Mouse (Mus musculus) heart, postnatal 0 days (tissue): Measurements from ENCODE around the gene Raver2. TPM values are rescaled to one million over a fixed set of nuclear protein-coding genes. Genes with fewer than 3 reads are reported as not detected.

Source experiments
- ATAC-seq: fragments of 200-750 bp; cut with Nextera tagmentation; 2 replicates; pipeline ENCODE4 v1.8.0; 2017; ENCODE audit warnings: low read depth, moderate number of reproducible peaks, moderate library complexity; ENCODE audit not compliant: insufficient read depth
- DNase-seq: peaks from one replicate; pipeline ENCODE4 v3.0.0-alpha.2; 2016; ENCODE audit warnings: low spot score
- H3K27ac ChIP-seq: fragments of 300-500 bp; sonication (generic); 2 replicates; pipeline ENCODE4 v1.5.1; 2014; ENCODE audit warnings: low read depth, mild to moderate bottlenecking
- H3K27me3 ChIP-seq: fragments of 300-500 bp; sonication (generic); 2 replicates; pipeline ENCODE4 v1.6.1; 2014; ENCODE audit warnings: low read length, mixed read lengths; ENCODE audit not compliant: control insufficient read depth, insufficient read depth
- H3K36me3 ChIP-seq: fragments of 300-500 bp; sonication (generic); replicated peaks from 2 replicates; pipeline ENCODE4 v1.6.1; 2014; ENCODE audit warnings: low read length, mixed read lengths; ENCODE audit not compliant: control insufficient read depth, insufficient read depth
- H3K4me1 ChIP-seq: fragments of 300-500 bp; sonication (generic); 2 replicates; pipeline ENCODE4 v1.6.1; 2014; ENCODE audit warnings: antibody characterized with exemption; ENCODE audit not compliant: control insufficient read depth, insufficient read depth
- H3K4me2 ChIP-seq: fragments of 300-500 bp; sonication (generic); 2 replicates; pipeline ENCODE4 v1.6.1; 2014; ENCODE audit warnings: low read depth, mild to moderate bottlenecking, low read length, moderate library complexity
- H3K4me3 ChIP-seq: fragments of 300-500 bp; sonication (generic); 2 replicates; pipeline ENCODE4 v1.5.1; 2014; ENCODE audit warnings: low read depth, low read length
- H3K9ac ChIP-seq: fragments of 300-500 bp; sonication (generic); replicated peaks from 2 replicates; pipeline ENCODE4 v1.6.1; 2014; ENCODE audit warnings: low read depth, low read length, mixed read lengths
- H3K9me3 ChIP-seq: fragments of 300-500 bp; sonication (generic); replicated peaks from 2 replicates; pipeline ENCODE4 v1.6.1; 2016; ENCODE audit warnings: low read length; ENCODE audit not compliant: control insufficient read depth
- CTCF ChIP-seq: IDR thresholded peaks from 2 replicates; pipeline ENCODE4 v1.5.1; 2016; ENCODE audit warnings: antibody characterized with exemption, control low read depth, low read depth
- EP300 ChIP-seq: IDR thresholded peaks from 2 replicates; pipeline ENCODE4 v1.6.1; 2016; ENCODE audit warnings: antibody characterized with exemption, low read depth
- WGBS: fragments of 180-500 bp; shearing (Covaris S2); extraction: QIAGEN DNeasy Blood & Tissue Kit; methylation state at CpG from one replicate; pipeline ENCODE4 v1.1.7; 2014; 5-methylcytosine and 5-hydroxymethylcytosine counted together
- polyA plus RNA-seq: library from polyadenylated mRNA; unstranded; fragments of >200 nt; fragmentation: Nextera tagmentation; extraction: Ambion mirVana; gene quantifications from 2 replicates; pipeline ENCODE4 v1.2.1, GENCODE M21; 2015
- total RNA-seq: library from RNA; depleted of rRNA; stranded (reverse); fragments of >200 nt; gene quantifications from 2 replicates; pipeline ENCODE4 v1.2.3, GENCODE M21; 2014; ENCODE audit warnings: low replicate concordance

The Raver2 gene
- total and polyA plus RNA-seq, 2 experiments from 2014 or later, result 1.7 to 4.0 TPM

GRCm38 (mm10) chr4:101155541-101155940, 86.8 kb downstream of the Raver2 start:
- Histone ChIP-seq H3K4me3 (no peak overlapping the region), H3K9ac (no peak overlapping the region), H3K36me3 (peaks cover 88% of the 10 kb centered on the region), H3K9me3 (no peaks in the 10 kb centered on the region), H3K27ac (no peak overlapping the region), H3K4me1 (no peaks in the 10 kb centered on the region), H3K4me2 (no peak overlapping the region), H3K27me3 (no peaks in the 10 kb centered on the region)
- ATAC-seq (peak; percentile 78), DNase-seq (peak; percentile 36)
- TF ChIP-seq EP300 (no peak), CTCF (no peak)
- 37% methylated on average over 4 of the region's 4 CpGs for WGBS

DNA sequence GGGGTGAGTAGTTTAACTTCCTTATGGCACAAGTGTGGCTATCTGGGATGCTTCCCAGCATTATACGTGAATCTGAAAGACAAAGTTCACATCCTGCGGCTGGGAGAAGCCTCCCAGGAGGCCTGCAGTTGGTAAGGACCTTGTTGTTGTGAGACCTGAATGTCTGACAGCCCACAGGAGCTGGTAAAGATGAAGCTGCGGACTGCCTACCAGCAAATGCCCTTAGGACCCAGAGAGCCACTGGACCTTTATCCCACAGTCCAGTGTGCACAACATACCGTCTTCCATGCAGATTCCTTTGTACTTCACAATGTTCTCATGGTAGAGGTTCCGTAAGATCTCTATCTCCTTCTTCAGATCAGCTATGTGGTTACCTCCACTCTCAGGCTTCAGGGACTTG, 88.7 kb downstream of the Raver2 start:
- no peak for ATAC-seq
- no peak for DNase-seq
- no peak overlapping the region for H3K9ac ChIP-seq
- no peaks in the 10 kb centered on the region for H3K4me1 ChIP-seq
- H3K9me3 ChIP-seq, result no peaks in the 10 kb centered on the region
- H3K36me3 ChIP-seq, result peaks cover 85% of the 10 kb centered on the region
- H3K4me2 ChIP-seq, result no peak overlapping the region
- no peak overlapping the region for H3K4me3 ChIP-seq
- TF ChIP-seq EP300, result no peak
- TF ChIP-seq CTCF, result no peak
- no peak overlapping the region for H3K27ac ChIP-seq
- 91% methylated on average over 5 of the region's 5 CpGs for WGBS
- H3K27me3 ChIP-seq, result no peaks in the 10 kb centered on the region

DNA sequence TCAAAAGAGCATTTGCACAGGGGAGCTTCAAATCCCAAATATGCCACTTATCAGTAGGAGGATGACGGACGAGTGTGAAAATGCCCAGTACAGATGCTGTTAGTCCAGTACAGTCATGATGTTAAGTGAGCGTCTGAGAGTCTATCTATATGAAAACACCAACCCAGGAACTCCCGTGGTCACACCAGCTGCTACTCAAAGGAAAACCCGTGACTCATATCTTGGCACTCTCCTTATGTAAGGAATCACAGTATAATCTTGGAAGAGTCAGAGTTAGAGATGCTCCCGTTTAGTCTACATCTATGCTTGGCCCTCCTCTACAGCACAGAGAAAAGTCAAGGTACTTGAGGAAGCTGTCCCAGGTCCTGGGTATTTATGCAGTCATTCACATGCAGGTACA, 89.5 kb downstream of the Raver2 start:
- WGBS, result 59% methylated on average over 6 of the region's 6 CpGs
- H3K4me1 ChIP-seq, result no peaks in the 10 kb centered on the region
- no peak overlapping the region for H3K4me3 ChIP-seq
- ATAC-seq (no peak), DNase-seq (no peak)
- H3K9me3 ChIP-seq, result no peaks in the 10 kb centered on the region
- no peak overlapping the region for H3K4me2 ChIP-seq
- no peak overlapping the region for H3K27ac ChIP-seq
- no peaks in the 10 kb centered on the region for H3K27me3 ChIP-seq
- H3K9ac ChIP-seq, result no peak overlapping the region
- TF ChIP-seq CTCF (no peak), EP300 (no peak)
- H3K36me3 ChIP-seq, result peaks cover 86% of the 10 kb centered on the region

DNA sequence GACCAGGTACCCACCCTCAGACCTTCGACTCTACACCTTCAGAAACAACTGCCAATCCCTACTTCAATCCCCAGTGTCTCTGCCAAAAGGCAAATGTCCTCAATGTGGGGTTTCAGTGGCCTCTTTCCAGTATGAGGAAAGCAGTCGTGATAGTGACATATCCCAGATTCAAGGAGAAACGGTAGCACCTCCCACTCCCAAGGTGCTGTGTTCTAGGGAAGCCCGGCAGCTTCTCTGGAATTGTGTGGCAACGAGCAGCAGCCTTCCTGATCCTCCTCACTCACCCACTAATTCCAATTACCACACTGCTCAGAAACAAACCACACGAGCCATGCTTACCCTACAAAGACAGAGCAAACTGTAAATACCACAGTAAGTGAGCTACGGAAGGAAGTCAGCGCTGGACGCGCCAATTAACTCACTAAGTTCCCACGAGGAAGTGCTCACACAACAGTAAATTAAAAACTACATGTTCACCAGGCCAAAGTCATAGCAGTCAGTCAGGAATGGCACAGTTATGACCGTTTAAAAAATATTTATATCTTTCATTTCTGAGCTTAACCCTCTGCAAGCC, 90.5 kb downstream of the Raver2 start:
- no peak overlapping the region for H3K9ac ChIP-seq
- H3K36me3 ChIP-seq, result peaks cover 90% of the 10 kb centered on the region
- no peak overlapping the region for H3K4me2 ChIP-seq
- 65% methylated on average over 12 of the region's 12 CpGs for WGBS
- H3K4me1 ChIP-seq, result no peaks in the 10 kb centered on the region
- no peaks in the 10 kb centered on the region for H3K9me3 ChIP-seq
- H3K27ac ChIP-seq, result no peak overlapping the region
- DNase-seq (no peak), ATAC-seq (no peak)
- H3K27me3 ChIP-seq, result no peaks in the 10 kb centered on the region
- no peak overlapping the region for H3K4me3 ChIP-seq
- TF ChIP-seq CTCF, result no peak
- no peak for TF ChIP-seq EP300

DNA sequence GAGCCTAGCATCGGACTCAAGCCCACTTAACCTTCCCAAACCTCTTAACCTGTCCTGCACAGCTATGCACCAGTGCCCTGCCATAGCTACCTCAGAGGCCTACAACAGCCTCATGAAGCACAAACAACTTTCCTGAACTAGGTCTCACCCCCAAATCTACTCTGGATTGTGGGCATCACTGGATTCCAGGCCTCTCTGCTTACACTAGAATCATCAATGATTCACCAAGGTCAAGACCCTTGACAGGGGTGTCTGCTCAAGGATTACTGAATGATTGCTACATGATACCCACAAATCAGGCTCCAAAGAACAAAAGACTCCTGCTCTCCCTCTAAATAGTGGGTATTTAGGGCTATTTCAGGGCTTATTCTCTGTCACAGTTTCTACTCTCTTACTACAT, 92.0 kb downstream of the Raver2 start:
- Histone ChIP-seq H3K27me3 (no peaks in the 10 kb centered on the region), H3K36me3 (peaks cover 86% of the 10 kb centered on the region), H3K9me3 (no peaks in the 10 kb centered on the region), H3K4me1 (no peaks in the 10 kb centered on the region), H3K9ac (no peak overlapping the region), H3K4me3 (no peak overlapping the region), H3K27ac (no peak overlapping the region), H3K4me2 (no peak overlapping the region)
- no peak for TF ChIP-seq EP300
- TF ChIP-seq CTCF, result no peak
- DNase-seq, result no peak
- 87% methylated on average over 1 of the region's 1 CpGs for WGBS
- ATAC-seq, result no peak

DNA sequence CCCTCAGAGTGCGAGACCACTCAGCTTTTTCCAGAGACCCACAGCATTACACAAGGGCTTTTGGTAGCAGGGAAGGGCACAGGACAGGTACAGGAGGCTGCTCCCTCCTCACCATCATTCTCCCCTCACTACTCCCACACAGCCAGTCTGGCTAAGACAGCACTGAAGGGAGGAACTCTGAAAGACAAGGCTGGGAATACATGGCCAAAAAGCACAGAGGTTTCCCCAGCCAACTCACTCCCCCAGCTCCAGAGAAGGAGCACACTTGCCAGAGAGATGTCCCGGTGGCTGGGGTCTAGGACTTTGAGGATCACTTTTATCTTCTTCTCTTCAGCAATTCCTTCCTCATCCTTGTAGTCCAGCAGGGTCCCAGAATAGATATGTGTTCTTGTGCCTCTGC, 95.4 kb downstream of the Raver2 start:
- 69% methylated on average over 2 of the region's 2 CpGs for WGBS
- no peaks in the 10 kb centered on the region for H3K27me3 ChIP-seq
- no peak for ATAC-seq
- no peak overlapping the region for H3K4me2 ChIP-seq
- H3K27ac ChIP-seq, result no peak overlapping the region
- no peak for TF ChIP-seq CTCF
- TF ChIP-seq EP300, result no peak
- no peaks in the 10 kb centered on the region for H3K4me1 ChIP-seq
- no peak overlapping the region for H3K9ac ChIP-seq
- DNase-seq, result no peak
- H3K9me3 ChIP-seq, result no peaks in the 10 kb centered on the region
- H3K4me3 ChIP-seq, result no peak overlapping the region
- peaks cover 70% of the 10 kb centered on the region for H3K36me3 ChIP-seq
